Mouse (Mus musculus) stomach, postnatal 0 days (tissue): ENCODE results near the gene Ttc38. TPM values are rescaled to one million over a fixed set of nuclear protein-coding genes. Genes with fewer than 3 reads are reported as not detected.
"Not testable (repeated sequence)": the region's sequence is repeated elsewhere in the genome, so short reads cannot be mapped to it uniquely, and the experiment has no call there.

Source experiments
- ATAC-seq: fragments of 200-750 bp; cut with Nextera tagmentation; 2 replicates; pipeline ENCODE4 v1.8.0; 2017; ENCODE audit not compliant: low FRiP score, low TSS enrichment
- DNase-seq: peaks from one replicate; pipeline ENCODE4 v3.0.0-alpha.2; 2016; ENCODE audit warnings: low spot score
- H3K27ac ChIP-seq: fragments of 300-500 bp; sonication (generic); replicated peaks from 2 replicates; pipeline ENCODE4 v1.5.1; 2014; ENCODE audit warnings: mild to moderate bottlenecking, control low read depth
- H3K27me3 ChIP-seq: fragments of 300-500 bp; sonication (generic); 2 replicates; pipeline ENCODE4 v1.6.1; 2014; ENCODE audit warnings: low read length; ENCODE audit not compliant: control insufficient read depth, insufficient read depth
- H3K36me3 ChIP-seq: fragments of 300-500 bp; sonication (generic); 2 replicates; pipeline ENCODE4 v1.6.1; 2014; ENCODE audit warnings: low read length, mixed read lengths; ENCODE audit not compliant: control insufficient read depth, insufficient read depth
- H3K4me1 ChIP-seq: fragments of 300-500 bp; sonication (generic); replicated peaks from 2 replicates; pipeline ENCODE4 v1.6.1; 2014; ENCODE audit warnings: antibody characterized with exemption; ENCODE audit not compliant: control insufficient read depth, insufficient read depth
- H3K4me2 ChIP-seq: fragments of 300-500 bp; sonication (generic); replicated peaks from 2 replicates; pipeline ENCODE4 v1.6.1; 2014; ENCODE audit warnings: low read depth, mild to moderate bottlenecking, control low read depth, moderate library complexity
- H3K4me3 ChIP-seq: fragments of 300-500 bp; sonication (generic); 2 replicates; pipeline ENCODE4 v1.5.1; 2014; ENCODE audit warnings: low read depth, low read length, control low read depth
- H3K9ac ChIP-seq: fragments of 300-500 bp; sonication (generic); 2 replicates; pipeline ENCODE4 v1.6.1; 2014; ENCODE audit warnings: mild to moderate bottlenecking, low read length, control low read depth, mixed read lengths
- H3K9me3 ChIP-seq: fragments of 300-500 bp; sonication (generic); 2 replicates; pipeline ENCODE4 v1.6.1; 2016; ENCODE audit warnings: low read length; ENCODE audit not compliant: control insufficient read depth
- CTCF ChIP-seq: IDR thresholded peaks from 2 replicates; pipeline ENCODE4 v1.5.1; 2016; ENCODE audit warnings: antibody characterized with exemption, low read depth, mild to moderate bottlenecking, moderate library complexity
- EP300 ChIP-seq: optimal IDR thresholded peaks from 2 replicates; pipeline ENCODE3; 2016; ENCODE audit warnings: antibody characterized with exemption
- WGBS: fragments of 180-500 bp; shearing (Covaris S2); extraction: QIAGEN DNeasy Blood & Tissue Kit; methylation state at CpG from one replicate; pipeline ENCODE4 v1.1.7; 2014; 5-methylcytosine and 5-hydroxymethylcytosine counted together
- polyA plus RNA-seq: library from polyadenylated mRNA; unstranded; fragments of >200 nt; fragmentation: Nextera tagmentation; extraction: Ambion mirVana; gene quantifications from 2 replicates; pipeline ENCODE4 v1.2.1, GENCODE M21; 2015

Gene Ttc38
- polyA plus RNA-seq, 1 experiment from 2014 or later: 15.6 TPM

- WGBS: 0% methylated on average over 42 of the region's 42 CpGs
- Histone ChIP-seq H3K9me3 (no peaks in the 10 kb centered on the region), H3K27ac (peak within 1 kb of the TSS; percentile 75), H3K27me3 (no peaks in the 10 kb centered on the region), H3K4me3 (peak within 1 kb of the TSS; percentile 51), H3K4me1 (no peaks in the 10 kb centered on the region), H3K36me3 (peaks cover 5% of the 10 kb centered on the region), H3K4me2 (peak within 1 kb of the TSS; percentile 73), H3K9ac (peak within 1 kb of the TSS; percentile 70)
- peak; percentile 98 for ATAC-seq
- no peak for TF ChIP-seq EP300
- TF ChIP-seq CTCF: no peak
- peak; percentile 94 for DNase-seq
These were observed 27.5 kb downstream of the Ttc38 start, which contains the start of gene Gtse1 for GRCm38 (mm10) chr15:85859490-85860031. Gene Gtse1, plus strand, starts transcription at chr15:85859745.

GRCm38 (mm10) chr15:85865913-85866312 is 33.8 kb downstream of the Ttc38 start:
- not testable (repeated sequence) for H3K9ac ChIP-seq, H3K4me1 ChIP-seq, H3K9me3 ChIP-seq, DNase-seq, ATAC-seq, H3K27me3 ChIP-seq, H3K4me3 ChIP-seq, H3K4me2 ChIP-seq, H3K27ac ChIP-seq
- H3K36me3 ChIP-seq: peaks cover 21% of the 10 kb centered on the region
- whole genome bisulfite sequencing: 86% methylated on average over 7 of the region's 7 CpGs

DNA sequence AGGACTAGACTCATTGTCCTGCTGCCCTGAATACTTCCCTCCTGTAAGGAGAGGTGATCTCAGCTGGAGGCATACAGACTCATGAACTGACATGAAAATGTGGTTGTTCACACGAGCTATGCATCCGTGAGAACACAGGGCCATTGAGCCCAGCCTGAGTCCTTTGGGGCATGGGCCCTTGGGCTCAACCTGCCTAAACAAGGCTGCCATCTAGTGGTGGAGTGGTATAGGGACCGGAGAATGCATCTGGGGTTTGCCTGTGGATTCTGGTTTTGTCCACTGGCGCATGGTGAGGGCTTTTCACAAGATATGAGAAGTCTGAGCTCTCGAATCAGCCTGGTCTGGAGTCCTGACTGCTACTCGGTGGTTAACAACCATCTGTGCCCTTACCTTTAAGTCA is 35.6 kb downstream of the Ttc38 start:
- WGBS: 40% methylated on average over 6 of the region's 6 CpGs
- Histone ChIP-seq H3K4me1 (no peaks in the 10 kb centered on the region), H3K4me2 (no peak overlapping the region), H3K36me3 (peaks cover 31% of the 10 kb centered on the region), H3K4me3 (no peak overlapping the region), H3K27me3 (no peaks in the 10 kb centered on the region), H3K27ac (no peak overlapping the region), H3K9ac (no peak overlapping the region), H3K9me3 (no peaks in the 10 kb centered on the region)
- peak; percentile 74 for DNase-seq
- TF ChIP-seq CTCF (peak; percentile 98), EP300 (no peak)
- peak; percentile 59 for ATAC-seq

GRCm38 (mm10) chr15:85877336-85877735 is 45.2 kb downstream of the Ttc38 start:
- WGBS: 93% methylated on average over 7 of the region's 7 CpGs
- Histone ChIP-seq H3K4me3 (no peak overlapping the region), H3K4me2 (no peak overlapping the region), H3K27ac (no peak overlapping the region), H3K27me3 (no peaks in the 10 kb centered on the region), H3K36me3 (peaks cover 7% of the 10 kb centered on the region), H3K9me3 (no peaks in the 10 kb centered on the region), H3K4me1 (no peaks in the 10 kb centered on the region), H3K9ac (no peak overlapping the region)
- DNase-seq: no peak
- no peak for ATAC-seq
- TF ChIP-seq EP300: no peak
- no peak for TF ChIP-seq CTCF

- Histone ChIP-seq H3K36me3 (peaks cover 14% of the 10 kb centered on the region; the same call in 1 of the 2 replicates), H3K4me1 (no peaks in the 10 kb centered on the region), H3K4me3 (peak within 1 kb of the TSS; percentile 75), H3K9me3 (no peaks in the 10 kb centered on the region), H3K4me2 (peak within 1 kb of the TSS; percentile 96), H3K27me3 (no peaks in the 10 kb centered on the region), H3K9ac (peak within 1 kb of the TSS; percentile 89), H3K27ac (peak within 1 kb of the TSS; percentile 91)
- ATAC-seq: peak; percentile 95
- WGBS: under 1% methylated on average over 34 of the region's 50 CpGs
- peak; percentile 95 for DNase-seq
- TF ChIP-seq CTCF (peak; percentile 77), EP300 (no peak)
These were observed 46.9 kb downstream of the Ttc38 start, which contains the start of gene Trmu for GRCm38 (mm10) chr15:85878848-85879497. Gene Trmu, plus strand, starts transcription at chr15:85879312.

DNA sequence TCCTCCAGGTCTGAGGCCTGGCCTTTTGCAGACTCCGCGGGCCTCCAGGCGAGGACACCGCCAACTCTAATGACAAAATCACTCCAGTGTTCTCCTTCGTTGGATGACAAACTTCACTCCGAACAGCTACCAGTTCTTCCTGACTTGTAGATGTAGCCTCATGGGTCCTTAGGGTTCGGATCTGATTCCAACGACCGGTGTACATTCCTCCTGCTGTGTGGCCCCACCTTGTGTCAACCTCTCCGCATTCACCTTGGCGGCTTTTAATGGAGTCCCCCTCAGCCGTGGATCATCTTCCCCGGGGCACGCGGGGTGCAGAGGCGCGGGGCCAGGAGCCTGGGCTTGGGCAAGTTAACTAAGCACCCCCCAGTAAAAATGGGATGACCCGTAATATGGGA is 47.4 kb downstream of the Ttc38 start:
- under 1% methylated on average over 18 of the region's 18 CpGs for WGBS
- peak overlapping the region; percentile 91 for H3K27ac ChIP-seq
- DNase-seq: peak; percentile 60

More for the DNA sequence above, 47.4 kb downstream of the Ttc38 start:
- peak; percentile 70 for ATAC-seq
- Histone ChIP-seq H3K4me2 (peak overlapping the region; percentile 96), H3K9ac (peak overlapping the region; percentile 89), H3K9me3 (no peaks in the 10 kb centered on the region), H3K4me3 (peak overlapping the region; percentile 75), H3K27me3 (no peaks in the 10 kb centered on the region), H3K4me1 (no peaks in the 10 kb centered on the region), H3K36me3 (peaks cover 14% of the 10 kb centered on the region; the same call in 1 of the 2 replicates)
- TF ChIP-seq CTCF (no peak), EP300 (no peak)
